Mouse (Mus musculus) stomach, embryonic 16.5 days (tissue): ENCODE measurements at regions not wholly inside any gene's neighbourhood (a gene's known extent, or its start where the extent isn't known, plus 50 kb on each side); places are given as distances from the start of the nearest gene placed in this dataset.

ENCODE experiments used
- ATAC-seq: fragments of 200-750 bp; cut with Nextera tagmentation; 2 replicates; pipeline ENCODE4 v1.8.0; 2017; ENCODE audit warnings: moderate number of reproducible peaks, moderate TSS enrichment; ENCODE audit not compliant: insufficient read depth, low FRiP score
- H3K27ac ChIP-seq: fragments of 300-500 bp; sonication (generic); 2 replicates; pipeline ENCODE4 v1.5.1; 2014; ENCODE audit warnings: low read length
- H3K27me3 ChIP-seq: fragments of 300-500 bp; sonication (generic); 2 replicates; pipeline ENCODE4 v1.6.1; 2014; ENCODE audit warnings: low read length, control low read depth, mixed read lengths; ENCODE audit not compliant: control insufficient read depth, insufficient read depth
- H3K36me3 ChIP-seq: fragments of 300-500 bp; sonication (generic); 2 replicates; pipeline ENCODE4 v1.6.1; 2014; ENCODE audit warnings: low read length; ENCODE audit not compliant: control insufficient read depth, insufficient read depth
- H3K4me1 ChIP-seq: fragments of 300-500 bp; sonication (generic); 2 replicates; pipeline ENCODE4 v1.6.1; 2014; ENCODE audit warnings: low read length, control low read depth, mixed read lengths; ENCODE audit not compliant: control insufficient read depth, insufficient read depth
- H3K4me2 ChIP-seq: fragments of 300-500 bp; sonication (generic); 2 replicates; pipeline ENCODE4 v1.6.1; 2014; ENCODE audit warnings: low read depth, low read length, mixed read lengths
- H3K4me3 ChIP-seq: fragments of 300-500 bp; sonication (generic); replicated peaks from 2 replicates; pipeline ENCODE4 v1.5.1; 2014; ENCODE audit warnings: mild to moderate bottlenecking, low read length
- H3K9ac ChIP-seq: fragments of 300-500 bp; sonication (generic); 2 replicates; pipeline ENCODE4 v1.6.1; 2014; ENCODE audit warnings: low read length
- H3K9me3 ChIP-seq: fragments of 300-500 bp; sonication (generic); replicated peaks from 2 replicates; pipeline ENCODE4 v1.6.1; 2016; ENCODE audit warnings: low read length, control low read depth; ENCODE audit not compliant: control insufficient read depth
- WGBS: fragments of 180-500 bp; shearing (Covaris S2); extraction: QIAGEN DNeasy Blood & Tissue Kit; methylation state at CpG from one replicate; pipeline ENCODE4 v1.1.7; 2014; 5-methylcytosine and 5-hydroxymethylcytosine counted together

GRCm38 (mm10) chr2:166425141-166425540 is 269.7 kb upstream of the Sulf2 start:
- no peak overlapping the region for H3K4me3 ChIP-seq
- WGBS: 72% methylated on average over 3 of the region's 3 CpGs
- peaks cover 21% of the 10 kb centered on the region for H3K4me1 ChIP-seq
- H3K9ac ChIP-seq: no peak overlapping the region
- H3K27ac ChIP-seq: no peak overlapping the region
- H3K27me3 ChIP-seq: no peaks in the 10 kb centered on the region
- no peaks in the 10 kb centered on the region for H3K9me3 ChIP-seq
- H3K4me2 ChIP-seq: no peak overlapping the region
- no peaks in the 10 kb centered on the region for H3K36me3 ChIP-seq
- no peak for ATAC-seq

DNA sequence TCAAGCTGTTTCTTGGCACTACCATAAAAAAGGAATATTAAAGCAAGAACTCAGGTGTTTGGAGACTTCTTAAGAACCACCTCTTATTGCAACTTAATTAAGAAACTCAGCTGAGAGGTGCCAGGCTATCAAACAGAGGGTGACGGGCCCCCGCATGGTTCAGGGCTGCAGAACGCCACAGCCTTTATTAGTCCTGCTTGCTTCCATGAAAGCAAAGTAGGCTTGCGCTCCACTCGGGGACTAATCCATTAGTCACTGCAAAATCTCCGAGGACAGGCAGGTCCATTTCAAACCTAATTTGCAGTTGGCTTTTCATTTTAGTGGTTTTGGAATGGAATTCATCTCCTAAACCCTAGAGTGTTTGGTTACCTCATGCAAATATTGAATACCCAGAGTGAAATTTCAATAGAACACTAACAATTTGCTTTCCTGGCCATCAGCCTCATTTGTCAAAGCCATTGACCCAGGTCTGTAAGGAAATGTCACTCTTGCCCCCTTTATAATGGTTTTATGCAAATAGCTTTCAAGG is 267.7 kb upstream of the Sulf2 start:
- no peaks in the 10 kb centered on the region for H3K27me3 ChIP-seq
- no peak overlapping the region for H3K4me2 ChIP-seq
- no peak overlapping the region for H3K9ac ChIP-seq
- no peak for ATAC-seq
- peaks cover 14% of the 10 kb centered on the region for H3K4me1 ChIP-seq
- 62% methylated on average over 6 of the region's 6 CpGs for WGBS
- no peak overlapping the region for H3K4me3 ChIP-seq
- no peak overlapping the region for H3K27ac ChIP-seq
- no peaks in the 10 kb centered on the region for H3K9me3 ChIP-seq
- H3K36me3 ChIP-seq: no peaks in the 10 kb centered on the region

DNA sequence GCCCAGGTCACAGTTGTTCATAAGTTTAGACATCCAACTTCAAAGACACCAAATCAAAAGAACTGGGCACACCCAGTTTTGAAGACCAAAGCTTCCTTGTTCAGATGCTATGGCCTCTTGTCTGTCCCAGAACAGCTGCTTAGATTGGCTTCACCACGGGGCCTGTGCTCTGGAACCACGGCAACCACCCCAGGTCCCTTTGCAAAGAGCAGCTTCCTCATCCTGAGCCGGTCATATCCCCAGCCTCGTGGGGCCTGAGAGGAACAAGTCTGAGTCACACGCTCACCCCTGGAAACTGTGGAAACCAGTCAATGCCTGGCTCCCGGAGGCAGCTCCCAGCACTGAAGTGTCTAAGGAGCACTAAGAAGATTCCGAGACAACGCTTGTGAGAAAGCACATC is 264.8 kb upstream of the Sulf2 start:
- no peak overlapping the region for H3K4me3 ChIP-seq
- 77% methylated on average over 8 of the region's 8 CpGs for WGBS

GRCm38 (mm10) chr2:166419271-166419670 is 263.8 kb upstream of the Sulf2 start:
- ATAC-seq: no peak
- Histone ChIP-seq H3K9me3 (no peaks in the 10 kb centered on the region), H3K4me1 (no peaks in the 10 kb centered on the region; the same call in 1 of the 2 replicates), H3K36me3 (no peaks in the 10 kb centered on the region), H3K4me3 (no peak overlapping the region), H3K9ac (no peak overlapping the region), H3K4me2 (no peak overlapping the region), H3K27ac (no peak overlapping the region), H3K27me3 (no peaks in the 10 kb centered on the region)
- 76% methylated on average over 9 of the region's 9 CpGs for WGBS

More for the DNA sequence above, 264.8 kb upstream of the Sulf2 start:
- H3K27me3 ChIP-seq: no peaks in the 10 kb centered on the region
- no peaks in the 10 kb centered on the region for H3K9me3 ChIP-seq
- no peak overlapping the region for H3K9ac ChIP-seq
- no peaks in the 10 kb centered on the region for H3K36me3 ChIP-seq
- no peak overlapping the region for H3K4me2 ChIP-seq
- ATAC-seq: 0 out of 2 replicates have a peak, but pooled peaks have one; percentile 11
- no peak overlapping the region for H3K27ac ChIP-seq
- H3K4me1 ChIP-seq: no peaks in the 10 kb centered on the region; the same call in 1 of the 2 replicates

- 85% methylated on average over 8 of the region's 8 CpGs for WGBS
Measured at GRCm38 (mm10) chr2:166418279-166418678, 262.8 kb upstream of the Sulf2 start.

DNA sequence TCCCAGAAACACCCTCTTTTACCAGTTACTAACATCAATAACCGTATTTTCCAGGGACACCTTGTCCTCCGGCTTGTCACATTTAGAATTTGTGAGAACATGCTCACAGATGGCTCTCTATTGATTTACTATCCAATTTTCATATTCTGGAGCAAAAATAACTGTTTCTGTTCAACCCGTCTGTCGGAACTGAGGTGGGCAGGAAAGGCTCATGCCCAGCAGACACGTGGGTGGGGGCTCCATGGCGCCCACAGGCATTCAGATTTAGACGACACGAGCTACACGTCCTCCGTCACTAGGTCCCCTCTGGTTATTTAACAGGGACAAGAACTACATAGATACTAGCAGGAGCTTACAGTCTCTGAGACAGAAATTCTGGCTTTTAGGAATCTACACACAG is 262.2 kb upstream of the Sulf2 start:
- Histone ChIP-seq H3K4me3 (no peak overlapping the region), H3K4me2 (no peak overlapping the region), H3K9ac (no peak overlapping the region), H3K4me1 (no peaks in the 10 kb centered on the region; the same call in 1 of the 2 replicates), H3K9me3 (no peaks in the 10 kb centered on the region), H3K27ac (no peak overlapping the region), H3K27me3 (no peaks in the 10 kb centered on the region), H3K36me3 (no peaks in the 10 kb centered on the region)
- WGBS: 87% methylated on average over 10 of the region's 10 CpGs
- no peak for ATAC-seq

More at GRCm38 (mm10) chr2:166418279-166418678, 262.8 kb upstream of the Sulf2 start:
- no peak overlapping the region for H3K9ac ChIP-seq
- no peaks in the 10 kb centered on the region for H3K9me3 ChIP-seq
- no peak for ATAC-seq
- H3K4me1 ChIP-seq: no peaks in the 10 kb centered on the region; the same call in 1 of the 2 replicates
- H3K4me2 ChIP-seq: no peak overlapping the region
- H3K4me3 ChIP-seq: no peak overlapping the region
- H3K27me3 ChIP-seq: no peaks in the 10 kb centered on the region
- no peak overlapping the region for H3K27ac ChIP-seq
- H3K36me3 ChIP-seq: no peaks in the 10 kb centered on the region

GRCm38 (mm10) chr2:166415481-166415965 is 260.1 kb upstream of the Sulf2 start:
- peak overlapping the region; percentile 88 for H3K27ac ChIP-seq
- 35% methylated on average over 16 of the region's 16 CpGs for WGBS
- H3K27me3 ChIP-seq: no peaks in the 10 kb centered on the region
- no peak overlapping the region for H3K4me3 ChIP-seq
- no peaks in the 10 kb centered on the region for H3K36me3 ChIP-seq
- no peak overlapping the region for H3K4me2 ChIP-seq
- no peak overlapping the region for H3K9ac ChIP-seq
- H3K9me3 ChIP-seq: no peaks in the 10 kb centered on the region
- peak; percentile 88 for ATAC-seq
- H3K4me1 ChIP-seq: no peaks in the 10 kb centered on the region; the same call in 1 of the 2 replicates

GRCm38 (mm10) chr2:166414856-166415255 is 259.4 kb upstream of the Sulf2 start:
- Histone ChIP-seq H3K4me1 (no peaks in the 10 kb centered on the region), H3K36me3 (no peaks in the 10 kb centered on the region), H3K4me3 (no peak overlapping the region), H3K9ac (no peak overlapping the region), H3K27ac (peak overlapping the region; percentile 88), H3K27me3 (no peaks in the 10 kb centered on the region), H3K9me3 (no peaks in the 10 kb centered on the region), H3K4me2 (no peak overlapping the region)
- ATAC-seq: no peak
- 87% methylated on average over 8 of the region's 8 CpGs for WGBS

DNA sequence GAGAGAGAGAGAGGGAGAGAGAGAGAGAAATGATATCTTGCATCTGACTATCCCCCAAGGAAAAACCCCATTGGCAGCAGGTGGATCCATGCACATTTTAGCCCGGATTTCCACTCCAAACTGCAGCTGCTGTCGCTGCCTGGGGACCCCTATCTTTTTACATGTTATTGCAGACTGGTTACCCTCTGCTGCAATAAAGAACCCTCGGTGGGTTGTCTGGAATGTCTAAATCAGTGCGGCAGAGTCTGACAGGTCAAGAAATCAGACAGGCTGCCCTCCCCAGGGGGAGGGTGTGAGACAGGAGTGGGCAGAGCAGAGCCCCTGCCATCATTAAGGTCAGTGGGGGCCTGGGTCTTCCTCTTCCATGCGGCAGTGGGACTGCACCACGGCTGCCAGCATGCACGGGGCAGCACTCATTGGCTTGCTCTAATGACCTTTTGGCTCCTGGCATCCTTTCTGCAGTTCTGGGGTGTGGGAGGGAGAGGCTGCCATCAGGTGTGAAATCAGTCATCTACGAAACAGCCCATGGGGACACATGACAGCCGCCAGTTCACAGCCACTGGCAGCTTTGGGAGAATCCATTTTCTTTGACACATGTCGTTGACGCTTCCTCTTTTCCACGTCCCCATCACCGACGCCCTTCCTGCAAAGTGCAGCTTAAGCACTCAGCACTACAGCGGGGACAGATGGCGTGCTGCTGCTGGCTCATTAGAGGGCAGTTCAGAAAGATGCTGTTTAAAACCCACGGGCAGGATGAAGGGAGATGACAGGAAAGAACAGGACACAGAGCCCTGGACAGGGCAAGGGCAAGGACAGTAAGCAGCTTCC is 256.8 kb upstream of the Sulf2 start:
- 0 out of 2 replicates have a peak overlapping the region, but pooled peaks have one; percentile 28 for H3K9ac ChIP-seq
- H3K36me3 ChIP-seq: no peaks in the 10 kb centered on the region
- H3K27me3 ChIP-seq: no peaks in the 10 kb centered on the region
- 39% methylated on average over 17 of the region's 17 CpGs for WGBS
- H3K9me3 ChIP-seq: no peaks in the 10 kb centered on the region
- H3K4me2 ChIP-seq: no peak overlapping the region
- H3K4me3 ChIP-seq: no peak overlapping the region
- no peak for ATAC-seq
- H3K27ac ChIP-seq: no peak overlapping the region
- no peaks in the 10 kb centered on the region for H3K4me1 ChIP-seq
